Mouse (Mus musculus): ENCODE data around the gene Mre11a. TPM values are rescaled to one million over a fixed set of nuclear protein-coding genes. Genes with fewer than 3 reads are reported as not detected.

The Mre11a gene
- total RNA-seq (2014; fragmentation: Nextera tagmentation) (45.2 and 62.0 TPM in 2 replicates), total RNA-seq (2017) (85.7 and 119 TPM in 2 replicates)

- ATAC-seq (replicated peaks; ENCODE audit: low FRiP score, low TSS enrichment, poor library complexity, severe bottlenecking) = peak; percentile 99
Observed at GRCm38 (mm10) chr9:14784039-14785002, at the start of gene Mre11a, which contains the start of gene Ankrd49. Mre11a (plus strand) TSS chr9:14784654. Ankrd49 (minus strand) TSS chr9:14784856.

GRCm38 (mm10) chr9:14739498-14740150 lies 44.8 kb upstream of the Mre11a start:
- no peak for ATAC-seq (replicated peaks; ENCODE audit: low FRiP score, low TSS enrichment, poor library complexity, severe bottlenecking)

- ATAC-seq (replicated peaks; ENCODE audit: low FRiP score, low TSS enrichment, poor library complexity, severe bottlenecking) = no peak
Observed at GRCm38 (mm10) chr9:14740151-14740924, 44.1 kb upstream of the Mre11a start, which contains the start of gene Piwil4. Piwil4 (minus strand) TSS chr9:14740733.

- ATAC-seq (replicated peaks; ENCODE audit: low FRiP score, low TSS enrichment, poor library complexity, severe bottlenecking) = no peak
Observed at GRCm38 (mm10) chr9:14750901-14751502, 33.5 kb upstream of the Mre11a start.

GRCm38 (mm10) chr9:14751503-14752000 lies 32.9 kb upstream of the Mre11a start:
- peak; percentile 55 for ATAC-seq (replicated peaks; ENCODE audit: low FRiP score, low TSS enrichment, poor library complexity, severe bottlenecking)

GRCm38 (mm10) chr9:14752001-14752522 lies 32.4 kb upstream of the Mre11a start, which contains the start of gene Fut4:
Fut4 (minus strand) TSS chr9:14752393.
- ATAC-seq (replicated peaks; ENCODE audit: low FRiP score, low TSS enrichment, poor library complexity, severe bottlenecking) = peak; percentile 62

- no peak for ATAC-seq (replicated peaks; ENCODE audit: low FRiP score, low TSS enrichment, poor library complexity, severe bottlenecking)
Observed at GRCm38 (mm10) chr9:14753947-14754346, 30.5 kb upstream of the Mre11a start.

GRCm38 (mm10) chr9:14754469-14754868 lies 30.0 kb upstream of the Mre11a start:
- no peak for ATAC-seq (replicated peaks; ENCODE audit: low FRiP score, low TSS enrichment, poor library complexity, severe bottlenecking)

GRCm38 (mm10) chr9:14758590-14758989 lies 25.9 kb upstream of the Mre11a start:
- no peak for ATAC-seq (replicated peaks; ENCODE audit: low FRiP score, low TSS enrichment, poor library complexity, severe bottlenecking)

- no peak for ATAC-seq (replicated peaks; ENCODE audit: low FRiP score, low TSS enrichment, poor library complexity, severe bottlenecking)
Observed at GRCm38 (mm10) chr9:14759261-14759660, 25.2 kb upstream of the Mre11a start.

- ATAC-seq (replicated peaks; ENCODE audit: low FRiP score, low TSS enrichment, poor library complexity, severe bottlenecking) = peak; percentile 77
Observed at GRCm38 (mm10) chr9:14764765-14765164, 19.7 kb upstream of the Mre11a start.

GRCm38 (mm10) chr9:14769811-14770210 lies 14.6 kb upstream of the Mre11a start:
- ATAC-seq (replicated peaks; ENCODE audit: low FRiP score, low TSS enrichment, poor library complexity, severe bottlenecking) = no peak

GRCm38 (mm10) chr9:14770803-14771471 lies 13.5 kb upstream of the Mre11a start, which contains the start of gene 1700012B09Rik:
1700012B09Rik (minus strand) TSS chr9:14771030.
- ATAC-seq (replicated peaks; ENCODE audit: low FRiP score, low TSS enrichment, poor library complexity, severe bottlenecking) = peak; percentile 50

GRCm38 (mm10) chr9:14772074-14772473 lies 12.4 kb upstream of the Mre11a start:
- no peak for ATAC-seq (replicated peaks; ENCODE audit: low FRiP score, low TSS enrichment, poor library complexity, severe bottlenecking)

- no peak for ATAC-seq (replicated peaks; ENCODE audit: low FRiP score, low TSS enrichment, poor library complexity, severe bottlenecking)
Observed at GRCm38 (mm10) chr9:14773813-14774212, 10.6 kb upstream of the Mre11a start.

- ATAC-seq (replicated peaks; ENCODE audit: low FRiP score, low TSS enrichment, poor library complexity, severe bottlenecking) = no peak
Observed at GRCm38 (mm10) chr9:14778341-14778740, 6.1 kb upstream of the Mre11a start.

GRCm38 (mm10) chr9:14787356-14787755 lies 2.9 kb downstream of the Mre11a start:
- no peak for ATAC-seq (replicated peaks; ENCODE audit: low FRiP score, low TSS enrichment, poor library complexity, severe bottlenecking)

- no peak for ATAC-seq (replicated peaks; ENCODE audit: low FRiP score, low TSS enrichment, poor library complexity, severe bottlenecking)
Observed at GRCm38 (mm10) chr9:14805714-14806113, 21.3 kb downstream of the Mre11a start.
